Mouse (Mus musculus): Measurements from ENCODE around the gene Txnrd1.

GRCm38 (mm10) chr10:82893872-82894650, 60.3 kb downstream of the Txnrd1 start:
- TF ChIP-seq FLI1 (IDR thresholded peaks at IDR 0.05; ENCODE audit: low read length) (no peak), GATA1 (IDR thresholded peaks at IDR 0.05; ENCODE audit: borderline replicate concordance, low read length) (no peak)

All from megakaryocyte, embryonic 14.5 days (primary cell).